Mouse (Mus musculus) retina, adult 2 months (tissue): Measurements from ENCODE around the gene Zbtb12.

ENCODE experiments used
- DNase-seq: peaks from one replicate; pipeline ENCODE4 v3.0.0-alpha.2; 2012; ENCODE audit warnings: low read depth, low spot score

The Zbtb12 gene

GRCm38 (mm10) chr17:34944362-34944761 is 65.1 kb downstream of the Zbtb12 start:
- DNase-seq: no peak
